Mouse (Mus musculus) MEL (cell line): ENCODE measurements around the gene Slc47a1.

ENCODE experiments used
- CHD2 ChIP-seq: IDR thresholded peaks from 2 replicates; pipeline ENCODE4 v1.6.1; 2011; ENCODE audit warnings: low read length, improper control_type of control experiment
- GABPA ChIP-seq: IDR thresholded peaks from 2 replicates; pipeline ENCODE4 v1.6.1; 2012; ENCODE audit warnings: low read depth, mild to moderate bottlenecking, inconsistent platforms, low read length, improper control_type of control experiment, moderate library complexity
- USF2 ChIP-seq, 2 experiments: IDR thresholded peaks; 2 replicates each; pipeline ENCODE4 v1.6.1; 2011 to 2012; ENCODE audit warnings: improper control_type of control experiment in 2 of 2, low read length in 2 of 2, borderline replicate concordance in 1 of 2, inconsistent platforms in 1 of 2, low read depth in 1 of 2, mild to moderate bottlenecking in 1 of 2; ENCODE audit not compliant: insufficient read depth in 1 of 2

GRCm38 (mm10) chr11:61388012-61388411 is 9.9 kb upstream of the Slc47a1 start:
- TF ChIP-seq GABPA = no peak
- no peak for TF ChIP-seq CHD2
- no peak for TF ChIP-seq USF2 (IDR thresholded peaks at IDR 0.05; ENCODE audit: borderline replicate concordance in 1 of 2, insufficient read depth in 1 of 2, low read depth in 1 of 2, low read length in 2 of 2)
